Comparison of ENCODE assay signal across 16 mouse cellular contexts in genomic region chr10:43094537-43094936, GRCm38 (mm10).
A peak's percentile ranks its signal among the peaks of the same experiment; 100 is the strongest.
DNase-seq lines count a peak whose midpoint lies in the region; ATAC-seq and TF ChIP-seq lines count a peak whose summit lies in the region.
"Had no signal": no experiment of that assay in that cellular context is flagged by ENCODE, and none has a peak within 500 bp of the region (broad histone marks: within the 10 kb centered on the region; RNA-seq: fewer than 3 reads in every experiment).

No protein-coding gene starts in this region.

- H3K4me2 ChIP-seq in neural tube, embryonic 13.5 days: no peak overlapping the region
- H3K4me2 ChIP-seq in embryonic facial prominence, embryonic 11.5 days (ENCODE audit: low read depth, low read length): no peak overlapping the region
- no peak overlapping the region for H3K4me2 ChIP-seq in midbrain, embryonic 11.5 days
- H3K4me2 ChIP-seq in lung, postnatal 0 days (replicated peaks; ENCODE audit: low read depth, low read length): no peak overlapping the region
- no peak overlapping the region for H3K4me2 ChIP-seq in kidney, embryonic 16.5 days (replicated peaks; ENCODE audit: low read depth, low read length)
- H3K4me2 ChIP-seq: hindbrain, embryonic 15.5 days; liver, embryonic 13.5 days had no signal

- no peak for ATAC-seq in neural tube, embryonic 13.5 days (ENCODE audit: low read depth)
- no peak for ATAC-seq in embryonic facial prominence, embryonic 11.5 days (replicated peaks; ENCODE audit: insufficient number of reproducible peaks, low FRiP score, low TSS enrichment, low read depth)
- 0 out of 2 replicates have a peak, but pooled peaks have one; percentile 51 for ATAC-seq in midbrain, embryonic 11.5 days (ENCODE audit: low FRiP score)
- ATAC-seq in lung, postnatal 0 days: no peak
- ATAC-seq in kidney, embryonic 16.5 days (ENCODE audit: low FRiP score, low TSS enrichment): no peak
- ATAC-seq: intestine, embryonic 16.5 days had no signal

- H3K36me3 ChIP-seq in neural tube, embryonic 13.5 days: no peaks in the 10 kb centered on the region
- H3K36me3 ChIP-seq in embryonic facial prominence, embryonic 11.5 days (replicated peaks; ENCODE audit: control insufficient read depth, insufficient read depth, low read depth, low read length): no peaks in the 10 kb centered on the region
- no peaks in the 10 kb centered on the region for H3K36me3 ChIP-seq in midbrain, embryonic 11.5 days (ENCODE audit: control insufficient read depth, insufficient read depth, low read length)
- no peaks in the 10 kb centered on the region for H3K36me3 ChIP-seq in lung, postnatal 0 days (ENCODE audit: insufficient read depth, low read length)
- H3K36me3 ChIP-seq in kidney, embryonic 16.5 days (ENCODE audit: insufficient read depth, low read length): no peaks in the 10 kb centered on the region
- H3K36me3 ChIP-seq: hindbrain, embryonic 15.5 days; liver, embryonic 13.5 days had no signal

- TF ChIP-seq CTCF in lung, postnatal 0 days (IDR thresholded peaks at IDR 0.05): no peak

- no peak overlapping the region for H3K27ac ChIP-seq in neural tube, embryonic 13.5 days (replicated peaks)
- H3K27ac ChIP-seq in embryonic facial prominence, embryonic 11.5 days (replicated peaks; ENCODE audit: low read depth, low read length): no peak overlapping the region
- H3K27ac ChIP-seq in midbrain, embryonic 11.5 days (ENCODE audit: low read depth, low read length): no peak overlapping the region
- no peak overlapping the region for H3K27ac ChIP-seq in lung, postnatal 0 days (ENCODE audit: low read length)
- H3K27ac ChIP-seq in kidney, embryonic 16.5 days (ENCODE audit: low read length): no peak overlapping the region
- H3K27ac ChIP-seq: hindbrain, embryonic 15.5 days; kidney, postnatal 0 days; liver, embryonic 13.5 days had no signal

- H3K9ac ChIP-seq in neural tube, embryonic 13.5 days: 0 out of 2 replicates have a peak overlapping the region, but pooled peaks have one; percentile 17
- H3K9ac ChIP-seq in embryonic facial prominence, embryonic 11.5 days (replicated peaks; ENCODE audit: low read length): no peak overlapping the region
- no peak overlapping the region for H3K9ac ChIP-seq in midbrain, embryonic 11.5 days (ENCODE audit: low read length)
- no peak overlapping the region for H3K9ac ChIP-seq in lung, postnatal 0 days (replicated peaks; ENCODE audit: low read depth)
- no peak overlapping the region for H3K9ac ChIP-seq in kidney, embryonic 16.5 days (replicated peaks; ENCODE audit: low read length)
- H3K9ac ChIP-seq: hindbrain, embryonic 15.5 days; liver, embryonic 13.5 days had no signal

- H3K4me3 ChIP-seq in neural tube, embryonic 13.5 days: no peak overlapping the region
- H3K4me3 ChIP-seq in embryonic facial prominence, embryonic 11.5 days (ENCODE audit: low read depth, low read length): no peak overlapping the region
- no peak overlapping the region for H3K4me3 ChIP-seq in midbrain, embryonic 11.5 days (ENCODE audit: low read depth, low read length)
- H3K4me3 ChIP-seq in lung, postnatal 0 days (ENCODE audit: low read depth, low read length): no peak overlapping the region
- H3K4me3 ChIP-seq in kidney, embryonic 16.5 days (ENCODE audit: low read length): no peak overlapping the region
- H3K4me3 ChIP-seq: hindbrain, embryonic 15.5 days; liver, embryonic 13.5 days; myocyte had no signal

- H3K27me3 ChIP-seq in neural tube, embryonic 13.5 days: 0 out of 2 replicates have a peak, but pooled peaks cover 3% of the 10 kb centered on the region
- no peaks in the 10 kb centered on the region for H3K27me3 ChIP-seq in embryonic facial prominence, embryonic 11.5 days (ENCODE audit: control insufficient read depth, insufficient read depth, low read length)
- no peaks in the 10 kb centered on the region for H3K27me3 ChIP-seq in midbrain, embryonic 11.5 days (ENCODE audit: control insufficient read depth, insufficient read depth, low read length)
- H3K27me3 ChIP-seq in lung, postnatal 0 days (replicated peaks; ENCODE audit: insufficient read depth, low read length): no peaks in the 10 kb centered on the region
- no peaks in the 10 kb centered on the region for H3K27me3 ChIP-seq in kidney, embryonic 16.5 days (ENCODE audit: insufficient read depth, low read length)
- H3K27me3 ChIP-seq: hindbrain, embryonic 15.5 days had no signal

- no peaks in the 10 kb centered on the region for H3K9me3 ChIP-seq in neural tube, embryonic 13.5 days
- H3K9me3 ChIP-seq in embryonic facial prominence, embryonic 11.5 days (replicated peaks; ENCODE audit: control insufficient read depth, low read length): no peaks in the 10 kb centered on the region
- no peaks in the 10 kb centered on the region for H3K9me3 ChIP-seq in midbrain, embryonic 11.5 days (ENCODE audit: control insufficient read depth, low read length)
- H3K9me3 ChIP-seq in lung, postnatal 0 days (ENCODE audit: low read length): no peaks in the 10 kb centered on the region
- H3K9me3 ChIP-seq in kidney, embryonic 16.5 days (ENCODE audit: low read length): no peaks in the 10 kb centered on the region
- H3K9me3 ChIP-seq: hindbrain, embryonic 15.5 days; liver, embryonic 13.5 days had no signal

- peaks cover 79% of the 10 kb centered on the region for H3K4me1 ChIP-seq in neural tube, embryonic 13.5 days (replicated peaks)
- H3K4me1 ChIP-seq in embryonic facial prominence, embryonic 11.5 days (ENCODE audit: control insufficient read depth, insufficient read depth, low read length): no peaks in the 10 kb centered on the region; the same call in 1 of the 2 replicates
- H3K4me1 ChIP-seq in midbrain, embryonic 11.5 days (ENCODE audit: control insufficient read depth, insufficient read depth, low read length): peaks cover 18% of the 10 kb centered on the region
- no peaks in the 10 kb centered on the region for H3K4me1 ChIP-seq in lung, postnatal 0 days (ENCODE audit: insufficient read depth, low read depth, low read length)
- H3K4me1 ChIP-seq in kidney, embryonic 16.5 days (ENCODE audit: insufficient read depth, low read length): peaks cover 16% of the 10 kb centered on the region; the same call in 1 of the 2 replicates
- H3K4me1 ChIP-seq: liver, embryonic 13.5 days had no signal

- WGBS in neural tube, embryonic 13.5 days: 25% methylated on average over 5 of the region's 5 CpGs
- WGBS in embryonic facial prominence, embryonic 11.5 days: 30% methylated on average over 5 of the region's 5 CpGs
- 10% methylated on average over 5 of the region's 5 CpGs for WGBS in midbrain, embryonic 11.5 days
- 46% methylated on average over 5 of the region's 5 CpGs for WGBS in lung, postnatal 0 days
- 41% methylated on average over 5 of the region's 5 CpGs for WGBS in kidney, embryonic 16.5 days

- TF ChIP-seq EP300 in lung, postnatal 0 days (IDR thresholded peaks at IDR 0.05): no peak

- DNase-seq in neural tube, embryonic 10.5 days (ENCODE audit: extremely low spot score, low spot score): no peak
- DNase-seq in embryonic facial prominence, embryonic 11.5 days (ENCODE audit: low spot score): peak; percentile 18
- DNase-seq in midbrain, embryonic 11.5 days (ENCODE audit: low spot score, missing footprints): no peak
- no peak for DNase-seq in natural killer cell, adult 2 months (ENCODE audit: low spot score in 2 of 2)
- DNase-seq in lung, postnatal 0 days (ENCODE audit: low spot score): no peak
- DNase-seq: cerebellum, postnatal 10 days; gastrocnemius, postnatal 36 days; left cerebral cortex, postnatal 4 days; liver, embryonic 13.5 days; thymus, adult 2 months had no signal
